Mouse (Mus musculus): ENCODE measurements at regions not wholly inside any gene's neighbourhood (a gene's known extent, or its start where the extent isn't known, plus 50 kb on each side); places are given as distances from the start of the nearest gene placed in this dataset.

- H3K27ac ChIP-seq (ENCODE audit: insufficient read depth, low read depth, low read length), result no peak overlapping the region
- no peak overlapping the region for H3K4me3 ChIP-seq (ENCODE audit: insufficient read depth, low read length)
- no peak for TF ChIP-seq CTCF (IDR thresholded peaks at IDR 0.05; ENCODE audit: low read depth, low read length)
- no peak for TF ChIP-seq POLR2A (IDR thresholded peaks at IDR 0.05; ENCODE audit: borderline replicate concordance, low read depth, low read length)
- H3K4me1 ChIP-seq (ENCODE audit: control insufficient read depth, insufficient read depth, low read length), result no peaks in the 10 kb centered on the region
These were observed 383.5 kb upstream of the Mef2c start for GRCm38 (mm10) chr13:83120343-83120742.

- Histone ChIP-seq H3K27ac (ENCODE audit: insufficient read depth, low read depth, low read length) (no peak overlapping the region), H3K4me3 (ENCODE audit: insufficient read depth, low read length) (no peak overlapping the region), H3K4me1 (ENCODE audit: control insufficient read depth, insufficient read depth, low read length) (no peaks in the 10 kb centered on the region)
- TF ChIP-seq POLR2A (IDR thresholded peaks at IDR 0.05; ENCODE audit: borderline replicate concordance, low read depth, low read length) (no peak), CTCF (IDR thresholded peaks at IDR 0.05; ENCODE audit: low read depth, low read length) (no peak)
These were observed 380.2 kb upstream of the Mef2c start for GRCm38 (mm10) chr13:83123596-83123995.

- no peaks in the 10 kb centered on the region for H3K4me1 ChIP-seq (ENCODE audit: control insufficient read depth, insufficient read depth, low read length)
- TF ChIP-seq POLR2A (IDR thresholded peaks at IDR 0.05; ENCODE audit: borderline replicate concordance, low read depth, low read length), result no peak
- no peak overlapping the region for H3K27ac ChIP-seq (ENCODE audit: insufficient read depth, low read depth, low read length)
- no peak overlapping the region for H3K4me3 ChIP-seq (ENCODE audit: insufficient read depth, low read length)
These were observed 379.2 kb upstream of the Mef2c start for GRCm38 (mm10) chr13:83124651-83125050.

GRCm38 (mm10) chr13:83126438-83126837 lies 377.4 kb upstream of the Mef2c start:
- TF ChIP-seq POLR2A (IDR thresholded peaks at IDR 0.05; ENCODE audit: borderline replicate concordance, low read depth, low read length), result no peak
- no peak for TF ChIP-seq CTCF (IDR thresholded peaks at IDR 0.05; ENCODE audit: low read depth, low read length)
- no peak overlapping the region for H3K27ac ChIP-seq (ENCODE audit: insufficient read depth, low read depth, low read length)
- no peak overlapping the region for H3K4me3 ChIP-seq (ENCODE audit: insufficient read depth, low read length)
- H3K4me1 ChIP-seq (ENCODE audit: control insufficient read depth, insufficient read depth, low read length), result no peaks in the 10 kb centered on the region

- H3K4me3 ChIP-seq (ENCODE audit: insufficient read depth, low read length), result no peak overlapping the region
- H3K27ac ChIP-seq (ENCODE audit: insufficient read depth, low read depth, low read length), result no peak overlapping the region
- no peaks in the 10 kb centered on the region for H3K4me1 ChIP-seq (ENCODE audit: control insufficient read depth, insufficient read depth, low read length)
- TF ChIP-seq POLR2A (IDR thresholded peaks at IDR 0.05; ENCODE audit: borderline replicate concordance, low read depth, low read length) (no peak), CTCF (IDR thresholded peaks at IDR 0.05; ENCODE audit: low read depth, low read length) (no peak)
These were observed 372.5 kb upstream of the Mef2c start for GRCm38 (mm10) chr13:83131129-83131981.

- no peak overlapping the region for H3K27ac ChIP-seq (ENCODE audit: insufficient read depth, low read depth, low read length)
- no peak for TF ChIP-seq POLR2A (IDR thresholded peaks at IDR 0.05; ENCODE audit: borderline replicate concordance, low read depth, low read length)
- no peak for TF ChIP-seq CTCF (IDR thresholded peaks at IDR 0.05; ENCODE audit: low read depth, low read length)
- H3K4me1 ChIP-seq (ENCODE audit: control insufficient read depth, insufficient read depth, low read length), result no peaks in the 10 kb centered on the region
- no peak overlapping the region for H3K4me3 ChIP-seq (ENCODE audit: insufficient read depth, low read length)
These were observed 371.9 kb upstream of the Mef2c start for GRCm38 (mm10) chr13:83131982-83132354.

GRCm38 (mm10) chr13:83132671-83133638 lies 370.9 kb upstream of the Mef2c start:
- Histone ChIP-seq H3K4me3 (ENCODE audit: insufficient read depth, low read length) (no peak overlapping the region), H3K27ac (ENCODE audit: insufficient read depth, low read depth, low read length) (no peak overlapping the region), H3K4me1 (ENCODE audit: control insufficient read depth, insufficient read depth, low read length) (no peaks in the 10 kb centered on the region)
- TF ChIP-seq CTCF (IDR thresholded peaks at IDR 0.05; ENCODE audit: low read depth, low read length) (no peak), POLR2A (IDR thresholded peaks at IDR 0.05; ENCODE audit: borderline replicate concordance, low read depth, low read length) (no peak)

GRCm38 (mm10) chr13:83143316-83143715 lies 360.5 kb upstream of the Mef2c start:
- TF ChIP-seq POLR2A (IDR thresholded peaks at IDR 0.05; ENCODE audit: borderline replicate concordance, low read depth, low read length), result no peak
- no peak for TF ChIP-seq CTCF (IDR thresholded peaks at IDR 0.05; ENCODE audit: low read depth, low read length)
- H3K27ac ChIP-seq (ENCODE audit: insufficient read depth, low read depth, low read length), result no peak overlapping the region
- H3K4me1 ChIP-seq (ENCODE audit: control insufficient read depth, insufficient read depth, low read length), result no peaks in the 10 kb centered on the region
- no peak overlapping the region for H3K4me3 ChIP-seq (ENCODE audit: insufficient read depth, low read length)

GRCm38 (mm10) chr13:83154626-83155124 lies 349.2 kb upstream of the Mef2c start:
- H3K27ac ChIP-seq (ENCODE audit: insufficient read depth, low read depth, low read length), result no peak overlapping the region
- no peak overlapping the region for H3K4me3 ChIP-seq (ENCODE audit: insufficient read depth, low read length)
- TF ChIP-seq POLR2A (IDR thresholded peaks at IDR 0.05; ENCODE audit: borderline replicate concordance, low read depth, low read length) (no peak), CTCF (IDR thresholded peaks at IDR 0.05; ENCODE audit: low read depth, low read length) (no peak)
- H3K4me1 ChIP-seq (ENCODE audit: control insufficient read depth, insufficient read depth, low read length), result no peaks in the 10 kb centered on the region
